In the genomic region with DNA sequence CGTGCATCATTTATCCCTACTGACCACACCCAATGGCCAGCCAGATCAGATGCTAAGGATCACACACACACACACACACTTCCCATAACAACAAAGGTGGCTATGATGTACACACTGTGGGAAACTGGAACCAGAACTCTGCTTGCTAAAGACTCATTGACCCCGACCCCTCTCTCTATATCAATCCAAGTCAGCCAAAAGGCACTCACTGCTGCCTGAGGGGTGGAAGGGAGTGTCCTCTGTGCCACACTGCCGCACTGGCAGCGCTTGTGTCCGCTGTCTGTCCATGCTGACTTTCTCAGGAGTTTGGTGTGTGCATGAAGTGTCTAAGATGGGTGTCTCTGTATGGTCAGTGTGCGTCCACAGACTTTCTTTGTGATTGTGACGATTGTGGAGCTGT, we compare ENCODE assay signal across 14 mouse cellular contexts. TPM values are rescaled to one million over a fixed set of nuclear protein-coding genes. Genes with fewer than 3 reads are reported as not detected.
A peak's percentile ranks its signal among the peaks of the same experiment; 100 is the strongest.
DNase-seq lines count a peak whose midpoint lies in the region; ATAC-seq and TF ChIP-seq lines count a peak whose summit lies in the region.
"Had no signal": no experiment of that assay in that cellular context is flagged by ENCODE, and none has a peak within 500 bp of the region (broad histone marks: within the 10 kb centered on the region; RNA-seq: fewer than 3 reads in every experiment).

No protein-coding gene starts in this region.

- no peak overlapping the region for H3K4me3 ChIP-seq in forebrain, embryonic 11.5 days (ENCODE audit: low read depth, low read length)
- H3K4me3 ChIP-seq in forebrain, embryonic 12.5 days (replicated peaks): no peak overlapping the region
- H3K4me3 ChIP-seq in intestine, embryonic 15.5 days (replicated peaks): no peak overlapping the region
- no peak overlapping the region for H3K4me3 ChIP-seq in intestine, embryonic 16.5 days (ENCODE audit: low read length)
- H3K4me3 ChIP-seq in midbrain, postnatal 0 days (ENCODE audit: low read depth, low read length): no peak overlapping the region; the same call in 1 of the 2 replicates

- DNase-seq in forebrain, embryonic 11.5 days (ENCODE audit: low spot score): no peak
- no peak for DNase-seq in midbrain, postnatal 0 days (ENCODE audit: low spot score)
- DNase-seq in embryo, embryonic 9.5 days (ENCODE audit: extremely low spot score): no peak
- DNase-seq in cerebellum, adult 11-12 months: no peak
- DNase-seq: adrenal gland, adult 8-10 months; liver had no signal

- H3K4me2 ChIP-seq in forebrain, embryonic 11.5 days (ENCODE audit: low read depth, low read length, severe bottlenecking): no peak overlapping the region; the same call in 1 of the 2 replicates
- no peak overlapping the region for H3K4me2 ChIP-seq in forebrain, embryonic 12.5 days
- H3K4me2 ChIP-seq in intestine, embryonic 15.5 days (replicated peaks): no peak overlapping the region
- no peak overlapping the region for H3K4me2 ChIP-seq in intestine, embryonic 16.5 days (ENCODE audit: low read depth, low read length)
- peak overlapping the region; percentile 94; the same call in 1 of the 2 replicates for H3K4me2 ChIP-seq in midbrain, postnatal 0 days (ENCODE audit: low read depth, low read length, poor library complexity, severe bottlenecking)

- peak; percentile 13; the same call in 1 of the 2 replicates for ATAC-seq in forebrain, embryonic 11.5 days (replicated peaks; ENCODE audit: low FRiP score)
- ATAC-seq in forebrain, embryonic 12.5 days (ENCODE audit: low FRiP score): no peak
- 0 out of 2 replicates have a peak, but pooled peaks have one; percentile 14 for ATAC-seq in intestine, embryonic 15.5 days
- no peak for ATAC-seq in intestine, embryonic 16.5 days
- ATAC-seq in granulocyte monocyte progenitor cell, adult 5-6 weeks (replicated peaks; ENCODE audit: poor library complexity, severe bottlenecking): 0 out of 2 replicates have a peak, but pooled peaks have one; percentile 2
- no peak for ATAC-seq in midbrain, postnatal 0 days (ENCODE audit: low FRiP score)

- peaks cover 83% of the 10 kb centered on the region for H3K27me3 ChIP-seq in forebrain, embryonic 11.5 days (ENCODE audit: control insufficient read depth, insufficient read depth, low read length)
- peaks cover 100% of the 10 kb centered on the region for H3K27me3 ChIP-seq in forebrain, embryonic 12.5 days
- peaks cover 73% of the 10 kb centered on the region for H3K27me3 ChIP-seq in intestine, embryonic 15.5 days (replicated peaks)
- H3K27me3 ChIP-seq in intestine, embryonic 16.5 days (replicated peaks; ENCODE audit: control insufficient read depth, insufficient read depth, low read length): peaks cover 57% of the 10 kb centered on the region
- peaks cover 34% of the 10 kb centered on the region for H3K27me3 ChIP-seq in midbrain, postnatal 0 days (ENCODE audit: insufficient read depth, low read length)

- H3K9ac ChIP-seq in forebrain, embryonic 11.5 days (ENCODE audit: low read length): no peak overlapping the region
- H3K9ac ChIP-seq in forebrain, embryonic 12.5 days: no peak overlapping the region
- no peak overlapping the region for H3K9ac ChIP-seq in intestine, embryonic 15.5 days
- no peak overlapping the region for H3K9ac ChIP-seq in intestine, embryonic 16.5 days (ENCODE audit: low read depth, low read length)
- H3K9ac ChIP-seq in midbrain, postnatal 0 days (replicated peaks; ENCODE audit: low read length, poor library complexity, severe bottlenecking): no peak overlapping the region

- peaks cover 12% of the 10 kb centered on the region for H3K4me1 ChIP-seq in forebrain, embryonic 11.5 days (replicated peaks; ENCODE audit: control insufficient read depth, insufficient read depth, low read length)
- H3K4me1 ChIP-seq in forebrain, embryonic 12.5 days: peaks cover 45% of the 10 kb centered on the region
- peaks cover 7% of the 10 kb centered on the region; the same call in 1 of the 2 replicates for H3K4me1 ChIP-seq in intestine, embryonic 15.5 days (replicated peaks)
- H3K4me1 ChIP-seq in intestine, embryonic 16.5 days (ENCODE audit: control insufficient read depth, insufficient read depth, low read length): peaks cover 7% of the 10 kb centered on the region; the same call in 1 of the 2 replicates
- no peaks in the 10 kb centered on the region for H3K4me1 ChIP-seq in midbrain, postnatal 0 days (ENCODE audit: insufficient read depth, low read length)

- 5% methylated on average over 7 of the region's 7 CpGs for WGBS in forebrain, embryonic 11.5 days
- 8% methylated on average over 7 of the region's 7 CpGs for WGBS in forebrain, embryonic 12.5 days
- 15% methylated on average over 7 of the region's 7 CpGs for WGBS in intestine, embryonic 15.5 days
- WGBS in intestine, embryonic 16.5 days: 13% methylated on average over 7 of the region's 7 CpGs
- WGBS in midbrain, postnatal 0 days: 15% methylated on average over 7 of the region's 7 CpGs

- H3K27ac ChIP-seq in forebrain, embryonic 11.5 days (ENCODE audit: low read depth, low read length): no peak overlapping the region
- no peak overlapping the region for H3K27ac ChIP-seq in forebrain, embryonic 12.5 days
- H3K27ac ChIP-seq in intestine, embryonic 15.5 days: no peak overlapping the region
- H3K27ac ChIP-seq in intestine, embryonic 16.5 days (ENCODE audit: low read length): no peak overlapping the region
- H3K27ac ChIP-seq in midbrain, postnatal 0 days (ENCODE audit: low read depth, low read length): no peak overlapping the region

- no peaks in the 10 kb centered on the region for H3K36me3 ChIP-seq in forebrain, embryonic 11.5 days (ENCODE audit: control insufficient read depth, insufficient read depth, low read length)
- H3K36me3 ChIP-seq in forebrain, embryonic 12.5 days (replicated peaks): no peaks in the 10 kb centered on the region
- H3K36me3 ChIP-seq in intestine, embryonic 15.5 days: no peaks in the 10 kb centered on the region
- H3K36me3 ChIP-seq in intestine, embryonic 16.5 days (ENCODE audit: control insufficient read depth, insufficient read depth, low read length): no peaks in the 10 kb centered on the region
- H3K36me3 ChIP-seq in midbrain, postnatal 0 days (ENCODE audit: insufficient read depth, low read length): no peaks in the 10 kb centered on the region

- TF ChIP-seq CTCF in midbrain, postnatal 0 days (IDR thresholded peaks at IDR 0.05): no peak

- no peaks in the 10 kb centered on the region for H3K9me3 ChIP-seq in forebrain, embryonic 11.5 days (ENCODE audit: control insufficient read depth, low read length)
- H3K9me3 ChIP-seq in forebrain, embryonic 12.5 days: no peaks in the 10 kb centered on the region
- H3K9me3 ChIP-seq in intestine, embryonic 15.5 days: no peaks in the 10 kb centered on the region
- no peaks in the 10 kb centered on the region for H3K9me3 ChIP-seq in intestine, embryonic 16.5 days (ENCODE audit: control insufficient read depth, low read length)
- H3K9me3 ChIP-seq in midbrain, postnatal 0 days (ENCODE audit: low read length): no peaks in the 10 kb centered on the region

RNA-seq across cellular contexts. Expression of a gene that starts 22.3 kb away (rescaled TPM):
- 0.35 and 0.48 TPM in 2 replicates for polyA plus RNA-seq in forebrain, embryonic 11.5 days (2014; fragmentation: Nextera tagmentation; extraction: Ambion mirVana)
- polyA plus RNA-seq in forebrain, embryonic 12.5 days (2016; fragmentation: Nextera tagmentation; extraction: Ambion mirVana): 0.51 and 0.87 TPM in 2 replicates
- polyA plus RNA-seq in intestine, embryonic 15.5 days (2015; fragmentation: Nextera tagmentation; extraction: Ambion mirVana): not detected in 2 replicates
- polyA plus RNA-seq in intestine, embryonic 16.5 days (2015; fragmentation: Nextera tagmentation; extraction: Ambion mirVana): not detected in 2 replicates
- not detected in 2 replicates for total RNA-seq in granulocyte monocyte progenitor cell, adult 5-6 weeks (2014; fragmentation: Nextera tagmentation)
- not detected in 2 replicates for total RNA-seq in granulocyte monocyte progenitor cell, adult 5-6 weeks (2017)
- 9.6 and 10.3 TPM in 2 replicates for total RNA-seq in midbrain, postnatal 0 days (2014; rRNA removed)
- 7.7 and 8.7 TPM in 2 replicates for polyA plus RNA-seq in midbrain, postnatal 0 days (2015; fragmentation: Nextera tagmentation; extraction: Ambion mirVana)
- total RNA-seq: adrenal gland, adult 8-10 months; left cerebral cortex, adult 18-20 months had no signal
- polyA plus RNA-seq: large intestine, adult 2 months; small intestine, adult 2 months; urinary bladder, adult 2 months had no signal

RNA-seq across cellular contexts. Expression of a gene that starts 55.7 kb away (rescaled TPM):
- polyA plus RNA-seq in forebrain, embryonic 11.5 days (2014; fragmentation: Nextera tagmentation; extraction: Ambion mirVana): 1.2 and 1.7 TPM in 2 replicates
- 3.2 and 3.6 TPM in 2 replicates for polyA plus RNA-seq in forebrain, embryonic 12.5 days (2016; fragmentation: Nextera tagmentation; extraction: Ambion mirVana)
- polyA plus RNA-seq in intestine, embryonic 15.5 days (2015; fragmentation: Nextera tagmentation; extraction: Ambion mirVana): 48.2 and 57.6 TPM in 2 replicates
- 83.7 and 108 TPM in 2 replicates for polyA plus RNA-seq in intestine, embryonic 16.5 days (2015; fragmentation: Nextera tagmentation; extraction: Ambion mirVana)
- total RNA-seq in granulocyte monocyte progenitor cell, adult 5-6 weeks (2014; fragmentation: Nextera tagmentation): 1.8 and 3.6 TPM in 2 replicates
- 1.3 and 2.1 TPM in 2 replicates for total RNA-seq in granulocyte monocyte progenitor cell, adult 5-6 weeks (2017)
- 25.8 and 43.1 TPM in 2 replicates for total RNA-seq in midbrain, postnatal 0 days (2014; rRNA removed)
- 30.6 and 31.2 TPM in 2 replicates for polyA plus RNA-seq in midbrain, postnatal 0 days (2015; fragmentation: Nextera tagmentation; extraction: Ambion mirVana)

Comparison
In these comparisons a context has a peak if more than half of its experiments do, and no peak if none do; other contexts are left out.
1. ATAC-seq: peak in forebrain, embryonic 11.5 days (single experiment), intestine, embryonic 15.5 days (single experiment) and granulocyte monocyte progenitor cell, adult 5-6 weeks (single experiment); none in forebrain, embryonic 12.5 days (single experiment), intestine, embryonic 16.5 days (single experiment) and midbrain, postnatal 0 days (single experiment).